Mouse (Mus musculus) stomach, embryonic 15.5 days (tissue): ENCODE results near the gene Prn. TPM values are rescaled to one million over a fixed set of nuclear protein-coding genes. Genes with fewer than 3 reads are reported as not detected.

Experiments used
- ATAC-seq: fragments of 200-750 bp; cut with Nextera tagmentation; 2 replicates; pipeline ENCODE4 v1.8.0; 2017; ENCODE audit warnings: low read depth, moderate number of reproducible peaks, moderate TSS enrichment; ENCODE audit not compliant: insufficient read depth, low FRiP score
- H3K27ac ChIP-seq: fragments of 300-500 bp; sonication (generic); 2 replicates; pipeline ENCODE4 v1.5.1; 2015; ENCODE audit warnings: mild to moderate bottlenecking, inconsistent platforms
- H3K27me3 ChIP-seq: fragments of 300-500 bp; sonication (generic); replicated peaks from 2 replicates; pipeline ENCODE4 v1.6.1; 2015; ENCODE audit warnings: inconsistent platforms
- H3K36me3 ChIP-seq: fragments of 300-500 bp; sonication (generic); 2 replicates; pipeline ENCODE4 v1.6.1; 2015; ENCODE audit warnings: inconsistent platforms
- H3K4me1 ChIP-seq: fragments of 300-500 bp; sonication (generic); 2 replicates; pipeline ENCODE4 v1.6.1; 2015; ENCODE audit warnings: inconsistent platforms
- H3K4me2 ChIP-seq: fragments of 300-500 bp; sonication (generic); 2 replicates; pipeline ENCODE4 v1.6.1; 2015; ENCODE audit warnings: mild to moderate bottlenecking, inconsistent platforms
- H3K4me3 ChIP-seq: fragments of 300-500 bp; sonication (generic); replicated peaks from 2 replicates; pipeline ENCODE4 v1.5.1; 2015; ENCODE audit warnings: inconsistent platforms
- H3K9ac ChIP-seq: fragments of 300-500 bp; sonication (generic); 2 replicates; pipeline ENCODE4 v1.6.1; 2015; ENCODE audit warnings: inconsistent platforms
- H3K9me3 ChIP-seq: fragments of 300-500 bp; sonication (generic); 2 replicates; pipeline ENCODE4 v1.6.1; 2016; ENCODE audit warnings: inconsistent platforms
- whole genome bisulfite sequencing: fragments of 180-500 bp; shearing (Covaris S2); methylation state at CpG from one replicate; pipeline ENCODE4 v1.1.7; 2015; 5-methylcytosine and 5-hydroxymethylcytosine counted together
- polyA plus RNA-seq: library from polyadenylated mRNA; unstranded; fragments of >200 nt; fragmentation: Nextera tagmentation; extraction: Ambion mirVana; gene quantifications from 2 replicates; pipeline ENCODE4 v1.2.1, GENCODE M21; 2015

Prn gene
- polyA plus RNA-seq = not detected in 2 replicates

- no peaks in the 10 kb centered on the region for H3K27me3 ChIP-seq
- H3K27ac ChIP-seq = peak within 1 kb of the TSS; percentile 86
- H3K4me2 ChIP-seq = peak within 1 kb of the TSS; percentile 72
- peak; percentile 91 for ATAC-seq
- 6% methylated on average over 52 of the region's 52 CpGs for WGBS
- H3K9me3 ChIP-seq = no peaks in the 10 kb centered on the region
- no peaks in the 10 kb centered on the region for H3K36me3 ChIP-seq
- peak within 1 kb of the TSS; percentile 65; the same call in 1 of the 2 replicates for H3K9ac ChIP-seq
- H3K4me3 ChIP-seq = peak within 1 kb of the TSS; percentile 77
- no peaks in the 10 kb centered on the region for H3K4me1 ChIP-seq
These were observed at the start of gene Prn, which contains the start of gene Prnp for GRCm38 (mm10) chr2:131909683-131910572. Gene Prn, plus strand, starts transcription at chr2:131909957. Gene Prnp, plus strand, starts transcription at chr2:131909928.

GRCm38 (mm10) chr2:131862617-131863275 lies 47.0 kb upstream of the Prn start:
- Histone ChIP-seq H3K4me2 (no peak overlapping the region), H3K36me3 (no peaks in the 10 kb centered on the region), H3K27ac (no peak overlapping the region), H3K4me3 (no peak overlapping the region), H3K9ac (no peak overlapping the region), H3K9me3 (no peaks in the 10 kb centered on the region), H3K4me1 (no peaks in the 10 kb centered on the region), H3K27me3 (no peaks in the 10 kb centered on the region)
- 56% methylated on average over 3 of the region's 3 CpGs for WGBS
- no peak for ATAC-seq

- Histone ChIP-seq H3K4me1 (no peaks in the 10 kb centered on the region), H3K4me2 (no peak overlapping the region), H3K36me3 (no peaks in the 10 kb centered on the region), H3K4me3 (no peak overlapping the region), H3K27ac (no peak overlapping the region), H3K9ac (no peak overlapping the region), H3K27me3 (no peaks in the 10 kb centered on the region), H3K9me3 (no peaks in the 10 kb centered on the region)
- ATAC-seq = no peak
- WGBS = 67% methylated on average over 3 of the region's 3 CpGs
These were observed 46.3 kb upstream of the Prn start for GRCm38 (mm10) chr2:131863472-131863871.

- Histone ChIP-seq H3K9me3 (no peaks in the 10 kb centered on the region), H3K9ac (no peak overlapping the region), H3K27me3 (no peaks in the 10 kb centered on the region), H3K4me3 (no peak overlapping the region), H3K27ac (no peak overlapping the region), H3K4me1 (no peaks in the 10 kb centered on the region), H3K36me3 (no peaks in the 10 kb centered on the region), H3K4me2 (no peak overlapping the region)
- WGBS = 72% methylated on average over 2 of the region's 2 CpGs
- ATAC-seq = no peak
These were observed 45.4 kb upstream of the Prn start for GRCm38 (mm10) chr2:131864262-131864796.

GRCm38 (mm10) chr2:131866676-131867075 lies 43.1 kb upstream of the Prn start:
- no peaks in the 10 kb centered on the region for H3K36me3 ChIP-seq

GRCm38 (mm10) chr2:131868983-131869382 lies 40.8 kb upstream of the Prn start:
- Histone ChIP-seq H3K4me2 (no peak overlapping the region), H3K36me3 (no peaks in the 10 kb centered on the region), H3K9ac (no peak overlapping the region), H3K27ac (no peak overlapping the region), H3K9me3 (no peaks in the 10 kb centered on the region), H3K4me3 (no peak overlapping the region), H3K27me3 (no peaks in the 10 kb centered on the region), H3K4me1 (no peaks in the 10 kb centered on the region)
- ATAC-seq = no peak
- 65% methylated on average over 5 of the region's 5 CpGs for WGBS

More at GRCm38 (mm10) chr2:131866676-131867075, 43.1 kb upstream of the Prn start:
- H3K27me3 ChIP-seq = no peaks in the 10 kb centered on the region
- H3K9ac ChIP-seq = no peak overlapping the region
- no peak overlapping the region for H3K4me3 ChIP-seq
- H3K4me2 ChIP-seq = no peak overlapping the region
- no peak overlapping the region for H3K27ac ChIP-seq
- no peak for ATAC-seq
- no peaks in the 10 kb centered on the region for H3K9me3 ChIP-seq
- H3K4me1 ChIP-seq = no peaks in the 10 kb centered on the region

GRCm38 (mm10) chr2:131873376-131873775 lies 36.4 kb upstream of the Prn start:
- H3K27me3 ChIP-seq = no peaks in the 10 kb centered on the region
- no peak overlapping the region for H3K4me3 ChIP-seq
- ATAC-seq = no peak
- H3K9me3 ChIP-seq = no peaks in the 10 kb centered on the region
- 45% methylated on average over 1 of the region's 1 CpGs for WGBS
- no peaks in the 10 kb centered on the region for H3K4me1 ChIP-seq
- H3K9ac ChIP-seq = no peak overlapping the region
- H3K27ac ChIP-seq = no peak overlapping the region
- no peaks in the 10 kb centered on the region for H3K36me3 ChIP-seq
- no peak overlapping the region for H3K4me2 ChIP-seq

- Histone ChIP-seq H3K36me3 (no peaks in the 10 kb centered on the region), H3K27ac (no peak overlapping the region), H3K4me2 (no peak overlapping the region), H3K4me3 (no peak overlapping the region), H3K4me1 (no peaks in the 10 kb centered on the region), H3K9me3 (no peaks in the 10 kb centered on the region), H3K9ac (no peak overlapping the region), H3K27me3 (no peaks in the 10 kb centered on the region)
- WGBS = 87% methylated on average over 7 of the region's 7 CpGs
- no peak for ATAC-seq
These were observed 33.0 kb upstream of the Prn start for GRCm38 (mm10) chr2:131876551-131877265.

- 70% methylated on average over 4 of the region's 4 CpGs for WGBS
- H3K4me1 ChIP-seq = no peaks in the 10 kb centered on the region
- no peaks in the 10 kb centered on the region for H3K9me3 ChIP-seq
- no peaks in the 10 kb centered on the region for H3K27me3 ChIP-seq
- ATAC-seq = no peak
- no peak overlapping the region for H3K4me3 ChIP-seq
- no peaks in the 10 kb centered on the region for H3K36me3 ChIP-seq
- no peak overlapping the region for H3K27ac ChIP-seq
- H3K4me2 ChIP-seq = no peak overlapping the region
- H3K9ac ChIP-seq = no peak overlapping the region
These were observed 28.0 kb upstream of the Prn start for GRCm38 (mm10) chr2:131881766-131882165.

GRCm38 (mm10) chr2:131883136-131883535 lies 26.6 kb upstream of the Prn start:
- Histone ChIP-seq H3K9ac (no peak overlapping the region), H3K27me3 (no peaks in the 10 kb centered on the region), H3K4me3 (no peak overlapping the region), H3K27ac (no peak overlapping the region), H3K36me3 (no peaks in the 10 kb centered on the region), H3K4me1 (no peaks in the 10 kb centered on the region), H3K4me2 (no peak overlapping the region), H3K9me3 (no peaks in the 10 kb centered on the region)
- WGBS = 41% methylated on average over 2 of the region's 2 CpGs
- ATAC-seq = no peak

GRCm38 (mm10) chr2:131886503-131887160 lies 23.1 kb upstream of the Prn start:
- whole genome bisulfite sequencing = 83% methylated on average over 6 of the region's 6 CpGs
- ATAC-seq = no peak

More at GRCm38 (mm10) chr2:131886503-131887160, 23.1 kb upstream of the Prn start:
- Histone ChIP-seq H3K9me3 (no peaks in the 10 kb centered on the region), H3K27ac (no peak overlapping the region), H3K9ac (no peak overlapping the region), H3K4me2 (no peak overlapping the region), H3K4me3 (no peak overlapping the region), H3K36me3 (no peaks in the 10 kb centered on the region), H3K27me3 (no peaks in the 10 kb centered on the region), H3K4me1 (no peaks in the 10 kb centered on the region)
